Mouse (Mus musculus) B cell, adult 62 days (primary cell): ENCODE measurements around the gene Phlda3. TPM values are rescaled to one million over a fixed set of nuclear protein-coding genes. Genes with fewer than 3 reads are reported as not detected.

Source experiments
- total RNA-seq: library from RNA; stranded (reverse); gene quantifications from 4 replicates; pipeline ENCODE4 v1.2.4, GENCODE M21; 2023

The Phlda3 gene
- not detected in 4 replicates for total RNA-seq

GRCm38 (mm10) chr1:135765645-135766591, at the start of gene Phlda3:
Phlda3 (plus strand) TSS chr1:135766119.

GRCm38 (mm10) chr1:135719983-135720382, 45.9 kb upstream of the Phlda3 start, which contains the start of gene Csrp1:
Csrp1 (plus strand) TSS chr1:135720061.

GRCm38 (mm10) chr1:135778780-135779535, 13.0 kb downstream of the Phlda3 start, which contains the start of gene Tnni1:
Tnni1 (plus strand) TSS chr1:135779434.

GRCm38 (mm10) chr1:135818481-135819086, 52.7 kb downstream of the Phlda3 start, which contains the start of gene Lad1:
Lad1 (plus strand) TSS chr1:135818598.

Other genes starting within 250 kb of the Phlda3 start
- 0.69 to 0.85 TPM (median 0.73 TPM) in 4 replicates for gene Nav1, start 158.8 kb upstream of the Phlda3 start, total RNA-seq
- 31.9 to 36.2 TPM (median 34.5 TPM) in 4 replicates for gene Csrp1, start 46.1 kb upstream of the Phlda3 start, total RNA-seq
- not detected in 4 replicates for gene Tnni1, start 13.3 kb downstream of the Phlda3 start, total RNA-seq
- gene Lad1, start 52.5 kb downstream of the Phlda3 start, total RNA-seq = not detected in 4 replicates
- not detected in 4 replicates for gene Tnnt2, start 70.2 kb downstream of the Phlda3 start, total RNA-seq
- gene Pkp1, start 153.1 kb downstream of the Phlda3 start, total RNA-seq = not detected in 4 replicates
- gene Igfn1, start 240.2 kb downstream of the Phlda3 start, total RNA-seq = 0.09 to 0.17 TPM in 2 of 4 replicates, not detected in the others
- gene Tmem9, start 242.0 kb downstream of the Phlda3 start, total RNA-seq = 7.1 to 19.1 TPM (median 10.5 TPM) in 4 replicates